Mouse (Mus musculus) MEL (cell line): Measurements from ENCODE around the gene Wdr38. TPM values are rescaled to one million over a fixed set of nuclear protein-coding genes. Genes with fewer than 3 reads are reported as not detected.

ENCODE experiments used
- DNase-seq: peaks from one replicate; pipeline ENCODE4 v3.0.0; 2011; ENCODE audit warnings: low read depth, low spot score
- H3K27ac ChIP-seq: 2 replicates; pipeline ENCODE4 v1.5.1; 2012; ENCODE audit warnings: low read depth, mild to moderate bottlenecking, control low read depth, low read length, moderate library complexity; ENCODE audit not compliant: control insufficient read depth
- H3K27me3 ChIP-seq, 2 experiments: fragments of 150-350 bp in 1 of 2; sonication (generic) in 1 of 2; 2 replicates each; pipeline ENCODE4 v1.6.1; 2012; ENCODE audit warnings: low read length in 2 of 2, mild to moderate bottlenecking in 2 of 2, improper control_type of control experiment in 1 of 2, moderate library complexity in 1 of 2; ENCODE audit not compliant: insufficient read depth in 2 of 2, control insufficient read depth in 1 of 2
- H3K36me3 ChIP-seq, 2 experiments: 2 replicates each; pipeline ENCODE4 v1.6.1; 2012 to 2014; ENCODE audit warnings: low read length in 2 of 2, improper control_type of control experiment in 1 of 2, inconsistent platforms in 1 of 2, mild to moderate bottlenecking in 1 of 2; ENCODE audit not compliant: insufficient read depth in 2 of 2, control insufficient read depth in 1 of 2
- H3K4me1 ChIP-seq, 2 experiments: fragments of 150-350 bp in 1 of 2; sonication (generic) in 1 of 2; 2 replicates each; pipeline ENCODE4 v1.6.1; 2012; ENCODE audit warnings: low read length in 2 of 2, improper control_type of control experiment in 1 of 2, mild to moderate bottlenecking in 1 of 2; ENCODE audit not compliant: insufficient read depth in 2 of 2, control insufficient read depth in 1 of 2
- H3K4me3 ChIP-seq, 2 experiments: fragments of 150-350 bp in 1 of 2; sonication (generic) in 1 of 2; 2 replicates each; pipeline ENCODE4 v1.5.1; 2012; ENCODE audit warnings: low read depth in 2 of 2, low read length in 2 of 2, mild to moderate bottlenecking in 2 of 2, moderate library complexity in 2 of 2, control low read depth in 1 of 2, improper control_type of control experiment in 1 of 2; ENCODE audit not compliant: control insufficient read depth in 1 of 2, insufficient read depth in 1 of 2
- H3K79me2 ChIP-seq: 2 replicates; pipeline ENCODE4 v1.6.1; 2012; ENCODE audit warnings: mild to moderate bottlenecking, low read length, moderate library complexity; ENCODE audit not compliant: control insufficient read depth, poor library complexity, insufficient read depth
- H3K9ac ChIP-seq: 2 replicates; pipeline ENCODE4 v1.6.1; 2012; ENCODE audit warnings: low read depth, mild to moderate bottlenecking, control low read depth, low read length, moderate library complexity; ENCODE audit not compliant: control insufficient read depth, poor library complexity, severe bottlenecking
- H3K9me3 ChIP-seq: fragments of 150-350 bp; sonication (generic); replicated peaks from 2 replicates; pipeline ENCODE4 v1.6.1; 2012; ENCODE audit warnings: mild to moderate bottlenecking, low read length, improper control_type of control experiment, moderate library complexity; ENCODE audit not compliant: insufficient read depth
- BHLHE40 ChIP-seq: IDR thresholded peaks from 2 replicates; pipeline ENCODE4 v1.6.1; 2012; ENCODE audit warnings: low read depth, mild to moderate bottlenecking, inconsistent platforms, low read length, improper control_type of control experiment, borderline replicate concordance
- CTCF ChIP-seq, 3 experiments: IDR thresholded peaks in 2 of 3; conservative IDR thresholded peaks in 1 of 3; 2 replicates each; pipeline ENCODE4 v1.5.1; 2011 to 2012; ENCODE audit warnings: low read length in 3 of 3, low read depth in 2 of 3, mild to moderate bottlenecking in 2 of 3, improper control_type of control experiment in 1 of 3, inconsistent platforms in 1 of 3, mixed read lengths in 1 of 3, moderate library complexity in 1 of 3; ENCODE audit not compliant: control insufficient read depth in 1 of 3, insufficient read depth in 1 of 3, poor library complexity in 1 of 3, severe bottlenecking in 1 of 3
- ELF1 ChIP-seq: IDR thresholded peaks from 2 replicates; pipeline ENCODE4 v1.6.1; 2014; ENCODE audit warnings: low read depth, mild to moderate bottlenecking, inconsistent platforms, low read length, improper control_type of control experiment, moderate library complexity
- ETS1 ChIP-seq: IDR thresholded peaks from 2 replicates; pipeline ENCODE4 v1.6.1; 2012; ENCODE audit warnings: low read depth, mild to moderate bottlenecking, inconsistent platforms, low read length, improper control_type of control experiment, moderate library complexity
- GABPA ChIP-seq: IDR thresholded peaks from 2 replicates; pipeline ENCODE4 v1.6.1; 2012; ENCODE audit warnings: low read depth, mild to moderate bottlenecking, inconsistent platforms, low read length, improper control_type of control experiment, moderate library complexity
- HCFC1 ChIP-seq: IDR thresholded peaks from 2 replicates; pipeline ENCODE4 v1.6.1; 2012; ENCODE audit warnings: low read depth, mild to moderate bottlenecking, inconsistent platforms, low read length, improper control_type of control experiment, moderate library complexity
- JUND ChIP-seq: IDR thresholded peaks from 2 replicates; pipeline ENCODE4 v1.6.1; 2011; ENCODE audit warnings: low read depth, mild to moderate bottlenecking, improper control_type of control experiment, low read length
- KAT2A ChIP-seq: conservative IDR thresholded peaks from 2 replicates; pipeline ENCODE4 v1.6.1; 2012; ENCODE audit warnings: low read depth, low read length, improper control_type of control experiment, inconsistent platforms
- MAX ChIP-seq: IDR thresholded peaks from 2 replicates; pipeline ENCODE4 v1.6.1; 2011; ENCODE audit warnings: low read length, improper control_type of control experiment
- MEF2A ChIP-seq: IDR thresholded peaks from 2 replicates; pipeline ENCODE4 v1.6.1; 2014; ENCODE audit warnings: low read depth, mild to moderate bottlenecking, inconsistent platforms, low read length, improper control_type of control experiment; ENCODE audit not compliant: poor library complexity, insufficient replicate concordance, severe bottlenecking; ENCODE audit errors: extremely low read depth
- MXI1 ChIP-seq: IDR thresholded peaks from 2 replicates; pipeline ENCODE4 v1.6.1; 2011; ENCODE audit warnings: mild to moderate bottlenecking, low read depth, low read length, improper control_type of control experiment
- MYC ChIP-seq: IDR thresholded peaks from 2 replicates; pipeline ENCODE4 v1.6.1; 2011; ENCODE audit warnings: low read depth, mild to moderate bottlenecking, low read length, improper control_type of control experiment, moderate library complexity
- NELFE ChIP-seq: IDR thresholded peaks from 2 replicates; pipeline ENCODE4 v1.6.1; 2011; ENCODE audit warnings: low read depth, low read length, improper control_type of control experiment
- NRF1 ChIP-seq: IDR thresholded peaks from 2 replicates; pipeline ENCODE4 v1.6.1; 2014; ENCODE audit warnings: low read depth, mild to moderate bottlenecking, inconsistent platforms, low read length, improper control_type of control experiment, moderate library complexity; ENCODE audit not compliant: poor library complexity, insufficient read depth, severe bottlenecking
- POLR2A ChIP-seq, 2 experiments: IDR thresholded peaks; 2 replicates each; pipeline ENCODE4 v1.6.1; 2011 to 2012; ENCODE audit warnings: low read length in 2 of 2, mild to moderate bottlenecking in 2 of 2, control low read depth in 1 of 2, improper control_type of control experiment in 1 of 2, low read depth in 1 of 2, moderate library complexity in 1 of 2; ENCODE audit not compliant: control insufficient read depth in 1 of 2, insufficient read depth in 1 of 2, poor library complexity in 1 of 2
- POLR2AphosphoS2 ChIP-seq: IDR thresholded peaks from 2 replicates; pipeline ENCODE4 v1.6.1; 2011; ENCODE audit warnings: low read length, improper control_type of control experiment
- RAD21 ChIP-seq: IDR thresholded peaks from 2 replicates; pipeline ENCODE4 v1.6.1; 2011; ENCODE audit warnings: mild to moderate bottlenecking, low read depth, low read length, improper control_type of control experiment
- RCOR1 ChIP-seq: IDR thresholded peaks from 2 replicates; pipeline ENCODE4 v1.6.1; 2012; ENCODE audit warnings: low read depth, mild to moderate bottlenecking, inconsistent platforms, low read length, improper control_type of control experiment
- SIN3A ChIP-seq: IDR thresholded peaks from 2 replicates; pipeline ENCODE4 v1.6.1; 2012; ENCODE audit warnings: low read length, improper control_type of control experiment, inconsistent platforms
- SMC3 ChIP-seq: IDR thresholded peaks from 2 replicates; pipeline ENCODE4 v1.6.1; 2011; ENCODE audit warnings: low read depth, low read length, improper control_type of control experiment
- TBP ChIP-seq: IDR thresholded peaks from 2 replicates; pipeline ENCODE4 v1.8.0; 2011; ENCODE audit warnings: low read depth, low read length, improper control_type of control experiment
- TCF12 ChIP-seq: IDR thresholded peaks from 2 replicates; pipeline ENCODE4 v1.6.1; 2014; ENCODE audit warnings: low read depth, mild to moderate bottlenecking, inconsistent platforms, low read length, improper control_type of control experiment, moderate library complexity
- USF1 ChIP-seq: IDR thresholded peaks from 2 replicates; pipeline ENCODE4 v1.6.1; 2014; ENCODE audit warnings: low read depth, mild to moderate bottlenecking, inconsistent platforms, low read length, improper control_type of control experiment, moderate library complexity
- polyA plus RNA-seq, 2 experiments: library from polyadenylated mRNA; stranded (reverse) in 1 of 2; unstranded in 1 of 2; fragments of >175 nt in 1 of 2; fragments of >200 nt in 1 of 2; gene quantifications; 2 replicates each; pipeline versions ENCODE4 v1.2.1 to v1.2.4; 2012; ENCODE audit warnings: low replicate concordance in 2 of 2, low read depth in 1 of 2; ENCODE audit not compliant: insufficient read length in 2 of 2, insufficient read depth in 1 of 2, missing spikeins in 1 of 2
- total RNA-seq: library from RNA; depleted of rRNA; stranded (reverse); fragments of 300-350 nt; gene quantifications from 2 replicates; pipeline ENCODE4 v1.2.3, GENCODE M21; 2012; rRNA removed

Wdr38 gene
- total RNA-seq (0.49 and 0.77 TPM in 2 replicates), polyA plus RNA-seq (under 1 TPM in 1 of 2 experiments, not detected in 1; 0.79 TPM)

GRCm38 (mm10) chr2:38997386-38998374, at the start of gene Wdr38:
TSS of gene Wdr38 (plus strand) at chr2:38997476.
- peak; percentile 93 for DNase-seq
- no peaks in the 10 kb centered on the region for H3K27me3 ChIP-seq
- peak within 1 kb of the TSS; percentile 91 for H3K27ac ChIP-seq
- H3K4me1 ChIP-seq, result peaks cover 0 to 9% of the 10 kb centered on the region in 2 experiments; a peak in 3 of 4 replicates
- peak within 1 kb of the TSS; percentile 56 to 59 for H3K4me3 ChIP-seq
- peaks cover 12% of the 10 kb centered on the region for H3K79me2 ChIP-seq
- peaks cover 0 to 10% of the 10 kb centered on the region in 2 experiments; a peak in 3 of 4 replicates for H3K36me3 ChIP-seq
- 0 out of 2 replicates have a peak, but pooled peaks have one; percentile 28 for TF ChIP-seq ETS1
- TF ChIP-seq JUND, result no peak
- peak; percentile 95 for TF ChIP-seq RAD21
- TF ChIP-seq POLR2A (IDR thresholded peaks at IDR 0.05; ENCODE audit: control insufficient read depth in 1 of 2, insufficient read depth in 1 of 2, low read depth in 1 of 2, low read length in 2 of 2, poor library complexity in 1 of 2), result peak; percentile 44 to 76; a peak in 3 of 4 replicates
- TF ChIP-seq MEF2A, result no peak
- no peak for TF ChIP-seq KAT2A
- peak; percentile 93 for TF ChIP-seq SIN3A
- TF ChIP-seq BHLHE40, result peak; percentile 80
- peak; percentile 83 to 98 (median 93) for TF ChIP-seq CTCF (IDR thresholded peaks at IDR 0.05 in 2 of 3, conservative IDR thresholded peaks at IDR 0.05 in 1 of 3; ENCODE audit: control insufficient read depth in 1 of 3, insufficient read depth in 1 of 3, low read depth in 2 of 3, low read length in 3 of 3, poor library complexity in 1 of 3, severe bottlenecking in 1 of 3)
- TF ChIP-seq SMC3, result peak; percentile 68
- TF ChIP-seq NRF1, result peak; percentile 90
- TF ChIP-seq USF1, result peak; percentile 71
- peak; percentile 14; the same call in 1 of the 2 replicates for TF ChIP-seq TCF12
- TF ChIP-seq HCFC1, result peak; percentile 73
- TF ChIP-seq MYC, result peak; percentile 99
- TF ChIP-seq RCOR1, result 0 out of 2 replicates have a peak, but pooled peaks have one; percentile 16
- TF ChIP-seq GABPA, result no peak
- peak; percentile 99 for TF ChIP-seq MAX
- TF ChIP-seq TBP, result peak; percentile 66
- TF ChIP-seq ELF1, result peak; percentile 21; the same call in 1 of the 2 replicates
- peak; percentile 99 for TF ChIP-seq MXI1
- peak; percentile 60 for TF ChIP-seq NELFE
- TF ChIP-seq POLR2AphosphoS2, result no peak
- TF ChIP-seq, all 39 proteins: peak for 18
- H3K9ac ChIP-seq, result peak within 1 kb of the TSS; percentile 73
- no peaks in the 10 kb centered on the region for H3K9me3 ChIP-seq
